Mouse (Mus musculus): ENCODE data around the gene Nod2.

DNA sequence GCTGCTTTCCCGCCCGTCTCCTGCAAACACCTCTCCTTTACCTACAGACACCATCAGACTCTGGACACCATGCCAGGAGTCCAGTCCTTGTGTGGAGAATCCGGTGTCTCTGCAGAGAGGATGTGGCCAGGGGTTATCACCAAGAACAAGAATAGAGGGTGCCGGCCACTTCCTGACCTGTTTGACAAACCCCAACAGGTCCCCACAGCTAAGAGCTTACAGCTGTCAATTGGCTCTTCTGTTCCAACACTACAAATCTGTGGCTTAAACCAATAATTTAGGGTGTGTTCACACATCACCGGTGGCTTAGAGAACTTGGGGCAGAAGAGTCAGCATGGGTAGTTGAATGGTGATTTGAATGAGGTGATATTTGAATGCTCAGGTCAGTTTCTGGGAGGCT, 28.5 kb upstream of the Nod2 start:
- TF ChIP-seq GATA1 (IDR thresholded peaks at IDR 0.05; ENCODE audit: low read length) = no peak
- TF ChIP-seq TAL1 (IDR thresholded peaks at IDR 0.05; ENCODE audit: low read length) = no peak
